Mouse (Mus musculus) kidney, postnatal 14 days (tissue): ENCODE data around the gene Pik3cb.

Source experiments
- DNase-seq: peaks from one replicate; pipeline ENCODE4 v3.0.0; 2022; ENCODE audit warnings: mixed read lengths

Gene Pik3cb

GRCm38 (mm10) chr9:99140063-99140882 lies at the start of gene Pik3cb:
TSS of gene Pik3cb (minus strand) at chr9:99140621.
- peak; percentile 98 for DNase-seq

GRCm38 (mm10) chr9:99183043-99183670 lies 42.7 kb upstream of the Pik3cb start:
- no peak for DNase-seq

GRCm38 (mm10) chr9:99182121-99182520 lies 41.7 kb upstream of the Pik3cb start:
- no peak for DNase-seq

- peak; percentile 3 for DNase-seq
Observed at GRCm38 (mm10) chr9:99180272-99180671, 39.9 kb upstream of the Pik3cb start.

- no peak for DNase-seq
Observed at GRCm38 (mm10) chr9:99178736-99179135, 38.3 kb upstream of the Pik3cb start.

- no peak for DNase-seq
Observed at GRCm38 (mm10) chr9:99175774-99176173, 35.4 kb upstream of the Pik3cb start.

GRCm38 (mm10) chr9:99172811-99173210 lies 32.4 kb upstream of the Pik3cb start:
- no peak for DNase-seq

GRCm38 (mm10) chr9:99171186-99171585 lies 30.8 kb upstream of the Pik3cb start:
- DNase-seq = no peak

- DNase-seq = no peak
Observed at GRCm38 (mm10) chr9:99169029-99169428, 28.6 kb upstream of the Pik3cb start.

GRCm38 (mm10) chr9:99166946-99167345 lies 26.5 kb upstream of the Pik3cb start:
- DNase-seq = no peak

- no peak for DNase-seq
Observed at GRCm38 (mm10) chr9:99165956-99166355, 25.5 kb upstream of the Pik3cb start.

GRCm38 (mm10) chr9:99164664-99165226 lies 24.3 kb upstream of the Pik3cb start:
- DNase-seq = no peak

GRCm38 (mm10) chr9:99164148-99164503 lies 23.7 kb upstream of the Pik3cb start:
- DNase-seq = no peak

GRCm38 (mm10) chr9:99163420-99164147 lies 23.2 kb upstream of the Pik3cb start:
- DNase-seq = no peak

- DNase-seq = no peak
Observed at GRCm38 (mm10) chr9:99162839-99163238, 22.4 kb upstream of the Pik3cb start.

GRCm38 (mm10) chr9:99160780-99161179 lies 20.4 kb upstream of the Pik3cb start:
- no peak for DNase-seq

GRCm38 (mm10) chr9:99159932-99160331 lies 19.5 kb upstream of the Pik3cb start:
- DNase-seq = no peak

- DNase-seq = no peak
Observed at GRCm38 (mm10) chr9:99158708-99159107, 18.3 kb upstream of the Pik3cb start.

GRCm38 (mm10) chr9:99158203-99158632 lies 17.8 kb upstream of the Pik3cb start:
- DNase-seq = no peak

- peak; percentile 79 for DNase-seq
Observed at GRCm38 (mm10) chr9:99153655-99154054, 13.2 kb upstream of the Pik3cb start.

GRCm38 (mm10) chr9:99152699-99153490 lies 12.5 kb upstream of the Pik3cb start:
- DNase-seq = peak; percentile 10
